Mouse (Mus musculus): ENCODE measurements at regions not wholly inside any gene's neighbourhood (a gene's known extent, or its start where the extent isn't known, plus 50 kb on each side); places are given as distances from the start of the nearest gene placed in this dataset.
A peak's percentile ranks its signal among the peaks of the same experiment; 100 is the strongest.

DNA sequence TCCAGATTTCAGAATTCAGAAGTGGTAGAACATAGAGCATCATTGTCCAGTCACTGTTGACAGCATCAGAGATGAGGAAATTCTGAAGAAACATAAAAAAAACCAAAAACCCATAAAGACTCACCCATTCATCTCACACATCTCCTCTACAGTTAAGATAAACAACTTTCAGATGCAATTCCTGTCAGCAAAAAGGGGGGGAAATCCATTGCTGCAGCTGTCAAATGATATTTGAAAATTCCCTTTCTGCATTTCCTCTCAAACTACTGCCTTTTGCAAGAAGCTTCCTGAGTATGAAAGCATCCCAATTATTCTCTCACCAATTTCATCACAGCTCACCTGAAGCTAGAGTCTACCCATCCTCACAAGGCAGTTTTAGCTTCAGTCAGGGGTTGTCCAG is 177.1 kb upstream of the Serpine2 start:
- Histone ChIP-seq H3K9ac (ENCODE audit: low read length) (no peak overlapping the region), H3K27ac (ENCODE audit: low read length) (no peak overlapping the region), H3K4me2 (ENCODE audit: low read depth, low read length) (no peak overlapping the region), H3K4me3 (replicated peaks; ENCODE audit: low read length) (no peak overlapping the region), H3K27me3 (ENCODE audit: control insufficient read depth, insufficient read depth, low read length) (no peaks in the 10 kb centered on the region), H3K36me3 (ENCODE audit: control insufficient read depth, insufficient read depth, low read length) (no peaks in the 10 kb centered on the region), H3K4me1 (ENCODE audit: control insufficient read depth, insufficient read depth, low read length) (peaks cover 3% of the 10 kb centered on the region; the same call in 1 of the 2 replicates), H3K9me3 (replicated peaks; ENCODE audit: control insufficient read depth, low read length) (no peaks in the 10 kb centered on the region)
- ATAC-seq (ENCODE audit: insufficient read depth, low FRiP score), result no peak

DNA sequence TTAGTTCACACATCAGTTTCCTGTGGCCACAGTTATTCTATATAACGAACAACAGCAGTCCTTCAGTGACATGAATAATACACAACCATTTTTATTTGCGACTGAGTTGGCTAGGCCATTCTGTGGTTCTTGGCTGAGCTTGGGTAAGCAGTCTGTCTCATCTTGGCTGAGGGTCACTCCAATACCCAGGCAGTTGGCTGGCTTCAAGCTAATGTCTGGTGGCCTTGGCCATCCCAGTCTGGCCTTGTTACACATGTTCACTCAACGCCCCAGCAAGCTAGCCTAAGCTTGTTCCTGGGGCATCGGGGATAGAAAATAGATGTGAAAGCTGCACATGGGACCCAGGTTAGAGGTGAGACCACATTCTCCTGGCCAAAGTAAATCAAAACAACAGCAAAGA is 175.5 kb upstream of the Serpine2 start:
- no peak for ATAC-seq (ENCODE audit: insufficient read depth, low FRiP score)
- H3K27me3 ChIP-seq (ENCODE audit: control insufficient read depth, insufficient read depth, low read length), result no peaks in the 10 kb centered on the region
- no peak overlapping the region for H3K27ac ChIP-seq (ENCODE audit: low read length)
- 89% methylated on average over 4 of the region's 4 CpGs for WGBS
- H3K4me1 ChIP-seq (ENCODE audit: control insufficient read depth, insufficient read depth, low read length), result peaks cover 3% of the 10 kb centered on the region; the same call in 1 of the 2 replicates
- H3K9me3 ChIP-seq (replicated peaks; ENCODE audit: control insufficient read depth, low read length), result no peaks in the 10 kb centered on the region
- no peaks in the 10 kb centered on the region for H3K36me3 ChIP-seq (ENCODE audit: control insufficient read depth, insufficient read depth, low read length)
- no peak overlapping the region for H3K4me3 ChIP-seq (replicated peaks; ENCODE audit: low read length)
- no peak overlapping the region for H3K4me2 ChIP-seq (ENCODE audit: low read depth, low read length)
- no peak overlapping the region for H3K9ac ChIP-seq (ENCODE audit: low read length)

DNA sequence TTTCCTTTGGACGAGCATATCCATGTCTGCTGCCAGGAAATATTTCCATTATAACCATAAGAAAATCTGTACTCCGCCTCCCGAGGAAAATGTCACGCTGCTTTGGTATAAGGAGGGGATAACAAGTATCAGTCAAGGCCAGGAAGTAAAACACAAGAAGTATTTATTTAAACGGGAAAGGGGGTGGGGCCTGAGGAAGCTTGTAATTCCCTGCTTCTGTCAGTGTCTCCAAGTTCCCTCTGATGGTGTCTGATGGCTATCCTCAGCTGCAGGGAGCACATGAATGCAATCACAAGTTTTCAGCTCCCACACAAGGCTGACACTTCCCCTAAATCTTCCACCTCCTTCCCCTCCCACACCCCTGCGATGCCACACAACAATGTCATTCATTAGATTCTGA is 172.5 kb upstream of the Serpine2 start:
- H3K9ac ChIP-seq (ENCODE audit: low read length), result no peak overlapping the region
- WGBS, result 37% methylated on average over 6 of the region's 6 CpGs
- H3K27me3 ChIP-seq (ENCODE audit: control insufficient read depth, insufficient read depth, low read length), result no peaks in the 10 kb centered on the region
- no peak for ATAC-seq (ENCODE audit: insufficient read depth, low FRiP score)
- H3K4me1 ChIP-seq (ENCODE audit: control insufficient read depth, insufficient read depth, low read length), result peaks cover 3% of the 10 kb centered on the region; the same call in 1 of the 2 replicates
- no peaks in the 10 kb centered on the region for H3K36me3 ChIP-seq (ENCODE audit: control insufficient read depth, insufficient read depth, low read length)
- H3K4me2 ChIP-seq (ENCODE audit: low read depth, low read length), result no peak overlapping the region
- no peak overlapping the region for H3K27ac ChIP-seq (ENCODE audit: low read length)
- H3K4me3 ChIP-seq (replicated peaks; ENCODE audit: low read length), result no peak overlapping the region
- no peaks in the 10 kb centered on the region for H3K9me3 ChIP-seq (replicated peaks; ENCODE audit: control insufficient read depth, low read length)

DNA sequence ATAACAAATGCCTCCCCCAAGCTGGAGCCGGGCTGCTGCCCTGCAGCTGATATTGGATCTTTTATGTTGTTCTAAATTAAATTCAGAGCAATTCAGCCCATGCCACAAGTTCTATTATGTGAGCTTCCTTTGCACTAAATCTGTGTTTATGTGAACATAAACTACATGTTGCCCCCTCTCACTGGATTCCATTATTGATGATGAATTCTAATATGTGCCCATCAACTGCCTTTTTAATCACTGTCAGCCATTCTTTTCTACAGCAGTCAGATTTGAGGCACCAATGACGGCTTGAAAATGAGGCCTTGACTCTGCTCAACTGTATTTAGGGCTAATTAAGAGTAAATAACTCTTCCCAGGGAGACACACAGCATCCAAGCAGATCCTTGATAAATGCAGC is 172.1 kb upstream of the Serpine2 start:
- ATAC-seq (ENCODE audit: insufficient read depth, low FRiP score), result no peak
- H3K9ac ChIP-seq (ENCODE audit: low read length), result no peak overlapping the region
- H3K36me3 ChIP-seq (ENCODE audit: control insufficient read depth, insufficient read depth, low read length), result no peaks in the 10 kb centered on the region
- 51% methylated on average over 2 of the region's 2 CpGs for WGBS
- no peaks in the 10 kb centered on the region for H3K27me3 ChIP-seq (ENCODE audit: control insufficient read depth, insufficient read depth, low read length)
- no peak overlapping the region for H3K4me2 ChIP-seq (ENCODE audit: low read depth, low read length)
- H3K9me3 ChIP-seq (replicated peaks; ENCODE audit: control insufficient read depth, low read length), result no peaks in the 10 kb centered on the region
- no peak overlapping the region for H3K4me3 ChIP-seq (replicated peaks; ENCODE audit: low read length)
- peaks cover 3% of the 10 kb centered on the region; the same call in 1 of the 2 replicates for H3K4me1 ChIP-seq (ENCODE audit: control insufficient read depth, insufficient read depth, low read length)
- H3K27ac ChIP-seq (ENCODE audit: low read length), result no peak overlapping the region

DNA sequence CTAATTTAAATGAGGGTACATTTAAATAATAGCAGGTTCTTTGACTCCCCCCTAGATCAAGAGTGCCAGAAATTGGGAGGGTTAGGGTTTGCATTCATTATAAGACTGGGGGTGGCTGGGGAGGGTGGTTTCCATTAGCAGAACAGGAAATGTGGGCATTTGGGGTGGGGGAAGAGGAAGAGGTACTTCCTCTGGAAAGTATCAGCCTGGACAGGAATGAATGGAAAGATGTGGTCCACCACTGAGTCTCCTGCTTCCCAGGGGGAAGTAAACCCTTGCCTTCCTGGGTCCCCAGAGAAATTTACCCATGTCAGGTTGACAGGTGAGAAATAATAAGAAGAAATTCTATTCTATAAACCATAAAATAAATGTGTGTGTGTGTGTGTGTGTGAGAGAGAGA is 171.5 kb upstream of the Serpine2 start:
- Histone ChIP-seq H3K4me1 (ENCODE audit: control insufficient read depth, insufficient read depth, low read length) (peaks cover 3% of the 10 kb centered on the region; the same call in 1 of the 2 replicates), H3K36me3 (ENCODE audit: control insufficient read depth, insufficient read depth, low read length) (no peaks in the 10 kb centered on the region), H3K9me3 (replicated peaks; ENCODE audit: control insufficient read depth, low read length) (no peaks in the 10 kb centered on the region), H3K9ac (ENCODE audit: low read length) (no peak overlapping the region), H3K27ac (ENCODE audit: low read length) (no peak overlapping the region), H3K4me3 (replicated peaks; ENCODE audit: low read length) (no peak overlapping the region), H3K4me2 (ENCODE audit: low read depth, low read length) (no peak overlapping the region), H3K27me3 (ENCODE audit: control insufficient read depth, insufficient read depth, low read length) (no peaks in the 10 kb centered on the region)
- ATAC-seq (ENCODE audit: insufficient read depth, low FRiP score), result no peak

DNA sequence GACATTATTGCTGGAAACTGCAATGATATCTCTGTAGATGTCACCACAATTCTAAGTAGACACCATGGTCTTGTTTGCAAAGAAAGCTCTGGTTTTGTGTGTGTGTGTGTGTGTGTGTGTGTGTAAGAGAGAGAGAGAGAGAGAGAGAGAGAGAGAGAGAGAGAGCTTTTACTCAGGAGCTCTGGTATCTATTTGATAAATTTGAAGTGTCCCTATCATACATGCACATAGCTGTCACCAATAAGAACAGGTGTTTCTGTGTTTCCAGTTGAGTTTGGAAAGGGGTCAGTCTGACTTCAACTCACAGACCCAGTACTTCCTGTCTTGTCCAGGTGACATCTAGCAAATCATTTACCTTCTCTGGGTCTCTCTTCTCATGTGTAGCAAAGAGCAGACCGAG is 169.7 kb upstream of the Serpine2 start:
- Histone ChIP-seq H3K9ac (ENCODE audit: low read length) (no peak overlapping the region), H3K9me3 (replicated peaks; ENCODE audit: control insufficient read depth, low read length) (no peaks in the 10 kb centered on the region), H3K4me3 (replicated peaks; ENCODE audit: low read length) (no peak overlapping the region), H3K36me3 (ENCODE audit: control insufficient read depth, insufficient read depth, low read length) (no peaks in the 10 kb centered on the region), H3K4me1 (ENCODE audit: control insufficient read depth, insufficient read depth, low read length) (peaks cover 3% of the 10 kb centered on the region; the same call in 1 of the 2 replicates), H3K27me3 (ENCODE audit: control insufficient read depth, insufficient read depth, low read length) (no peaks in the 10 kb centered on the region), H3K4me2 (ENCODE audit: low read depth, low read length) (no peak overlapping the region), H3K27ac (ENCODE audit: low read length) (no peak overlapping the region)
- no peak for ATAC-seq (ENCODE audit: insufficient read depth, low FRiP score)
- WGBS, result 65% methylated on average over 1 of the region's 1 CpGs

DNA sequence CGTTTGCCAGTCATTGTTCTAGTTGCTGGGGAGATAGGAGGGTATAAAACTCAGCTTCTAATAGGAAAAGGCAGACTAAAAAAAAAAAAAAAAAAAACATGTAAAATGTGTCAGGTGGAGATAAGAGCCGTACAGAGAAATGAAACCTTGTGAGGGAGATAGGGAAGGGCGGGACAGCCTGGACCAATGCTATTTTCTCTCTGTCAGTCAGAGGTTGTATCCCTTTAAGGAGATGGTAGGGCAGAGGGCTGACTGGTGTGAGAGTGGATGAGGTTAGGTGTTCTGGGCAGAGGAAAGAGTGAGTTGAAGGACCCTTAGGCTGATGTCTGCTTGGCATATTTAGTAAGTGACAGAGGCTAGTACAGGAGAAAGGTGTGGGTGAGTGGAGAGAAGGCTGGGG is 169.2 kb upstream of the Serpine2 start:
- WGBS, result 72% methylated on average over 3 of the region's 3 CpGs
- peak; percentile 76 for ATAC-seq (ENCODE audit: insufficient read depth, low FRiP score)
- Histone ChIP-seq H3K4me3 (replicated peaks; ENCODE audit: low read length) (no peak overlapping the region), H3K9ac (ENCODE audit: low read length) (no peak overlapping the region), H3K27me3 (ENCODE audit: control insufficient read depth, insufficient read depth, low read length) (no peaks in the 10 kb centered on the region), H3K36me3 (ENCODE audit: control insufficient read depth, insufficient read depth, low read length) (no peaks in the 10 kb centered on the region), H3K27ac (ENCODE audit: low read length) (no peak overlapping the region), H3K9me3 (replicated peaks; ENCODE audit: control insufficient read depth, low read length) (no peaks in the 10 kb centered on the region), H3K4me1 (ENCODE audit: control insufficient read depth, insufficient read depth, low read length) (peaks cover 3% of the 10 kb centered on the region; the same call in 1 of the 2 replicates), H3K4me2 (ENCODE audit: low read depth, low read length) (no peak overlapping the region)

DNA sequence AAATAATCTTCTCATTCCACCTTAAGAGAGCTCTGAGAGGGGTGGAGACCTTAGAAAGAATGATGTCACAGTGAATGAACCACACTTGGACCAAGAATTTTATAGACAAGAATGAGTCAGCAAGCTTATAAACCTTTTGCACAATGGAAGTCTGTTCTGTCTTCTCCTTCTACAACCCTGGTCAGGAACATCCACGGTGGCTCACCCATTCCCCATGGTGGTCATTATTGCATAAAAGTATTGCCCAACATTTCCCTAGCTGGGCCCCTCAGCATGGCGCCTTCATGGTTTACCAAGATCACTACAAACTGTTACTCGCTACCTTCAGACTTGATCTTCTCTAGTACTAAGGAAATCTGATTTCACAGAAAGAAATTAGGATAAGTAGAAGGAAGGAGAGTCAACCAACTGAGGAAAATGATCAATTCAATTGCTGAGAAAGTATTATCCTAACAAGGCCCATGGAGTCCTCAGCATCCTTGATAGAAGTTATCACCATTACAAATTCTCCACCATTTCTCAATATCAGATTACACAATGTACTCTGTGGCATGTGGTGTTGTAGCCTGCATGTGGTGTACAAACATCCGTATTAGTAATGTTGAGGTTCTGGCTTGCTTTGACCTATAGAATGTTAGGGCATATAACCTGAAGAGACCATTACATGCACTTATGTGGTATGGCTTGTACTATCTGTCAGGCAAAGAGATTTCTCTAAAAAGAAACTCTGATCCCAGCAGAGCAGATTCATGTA is 165.1 kb upstream of the Serpine2 start:
- H3K9ac ChIP-seq (ENCODE audit: low read length), result no peak overlapping the region
- no peaks in the 10 kb centered on the region for H3K27me3 ChIP-seq (ENCODE audit: control insufficient read depth, insufficient read depth, low read length)
- no peaks in the 10 kb centered on the region for H3K36me3 ChIP-seq (ENCODE audit: control insufficient read depth, insufficient read depth, low read length)
- no peaks in the 10 kb centered on the region for H3K4me1 ChIP-seq (ENCODE audit: control insufficient read depth, insufficient read depth, low read length)
- H3K4me2 ChIP-seq (ENCODE audit: low read depth, low read length), result no peak overlapping the region
- ATAC-seq (ENCODE audit: insufficient read depth, low FRiP score), result no peak
- no peak overlapping the region for H3K27ac ChIP-seq (ENCODE audit: low read length)
- no peaks in the 10 kb centered on the region for H3K9me3 ChIP-seq (replicated peaks; ENCODE audit: control insufficient read depth, low read length)
- H3K4me3 ChIP-seq (replicated peaks; ENCODE audit: low read length), result no peak overlapping the region
- WGBS, result 86% methylated on average over 4 of the region's 4 CpGs

DNA sequence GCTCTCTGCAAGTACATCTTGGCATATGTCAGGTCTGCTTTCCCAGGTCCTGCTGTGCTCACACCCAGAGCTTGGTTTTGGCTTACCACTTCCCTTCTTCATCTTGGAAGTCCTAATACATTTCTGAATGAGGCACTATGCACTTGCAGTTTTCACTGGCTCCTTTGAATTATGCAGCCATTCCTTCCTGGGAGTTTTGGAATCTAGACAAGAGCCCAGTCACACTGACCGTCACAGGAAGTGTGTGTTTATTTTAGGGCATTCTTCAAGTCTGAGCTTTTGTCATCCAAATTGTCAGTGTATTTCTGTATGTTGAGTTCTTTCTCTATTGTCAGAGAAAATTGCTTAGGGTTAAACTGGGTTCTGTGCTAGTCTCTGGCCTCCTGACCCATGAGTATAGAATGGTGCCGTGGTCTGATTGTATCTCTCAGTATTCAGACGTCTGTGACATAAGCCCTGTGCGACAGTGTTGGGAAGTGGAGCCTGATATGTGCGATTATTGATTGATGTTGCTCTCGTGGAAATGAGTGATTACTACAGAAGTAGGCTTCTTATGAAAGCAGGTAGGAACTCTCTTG is 162.6 kb upstream of the Serpine2 start:
- ATAC-seq (ENCODE audit: insufficient read depth, low FRiP score), result no peak
- WGBS, result 34% methylated on average over 6 of the region's 6 CpGs
- Histone ChIP-seq H3K27ac (ENCODE audit: low read length) (no peak overlapping the region), H3K9me3 (replicated peaks; ENCODE audit: control insufficient read depth, low read length) (no peaks in the 10 kb centered on the region), H3K27me3 (ENCODE audit: control insufficient read depth, insufficient read depth, low read length) (no peaks in the 10 kb centered on the region), H3K4me1 (ENCODE audit: control insufficient read depth, insufficient read depth, low read length) (no peaks in the 10 kb centered on the region), H3K9ac (ENCODE audit: low read length) (no peak overlapping the region), H3K36me3 (ENCODE audit: control insufficient read depth, insufficient read depth, low read length) (no peaks in the 10 kb centered on the region), H3K4me3 (replicated peaks; ENCODE audit: low read length) (no peak overlapping the region), H3K4me2 (ENCODE audit: low read depth, low read length) (no peak overlapping the region)
